Mouse (Mus musculus) left cerebral cortex, postnatal 10 days (tissue): ENCODE measurements around the gene Lyplal1. TPM values are rescaled to one million over a fixed set of nuclear protein-coding genes. Genes with fewer than 3 reads are reported as not detected.
A peak's percentile ranks its signal among the peaks of the same experiment; 100 is the strongest.

Source experiments
- DNase-seq, 2 experiments: peaks; one replicate each; pipeline ENCODE4 v3.0.0; 2021 to 2022; ENCODE audit warnings: low spot score in 2 of 2, mixed read lengths in 1 of 2; ENCODE audit errors: extremely low spot score in 1 of 2
- intact Hi-C: fragments of 180-260 bp; cut with DNase I; formaldehyde crosslinking; loops from one replicate; pipeline ENCODE4 v1.15.1; 2025
- total RNA-seq, 2 experiments: library from RNA; stranded (reverse); gene quantifications; 2 replicates each; pipeline ENCODE4 v1.2.3; 2021

Gene Lyplal1
- total RNA-seq = 10 to 100 TPM; 11.5 to 12.7 TPM

GRCm38 (mm10) chr1:186116701-186117488, at the start of gene Lyplal1:
Gene Lyplal1, minus strand, starts transcription at chr1:186117310.
- intact Hi-C loops = no loop called here
- peak; percentile 95 to 97 for DNase-seq

- DNase-seq = no peak
- intact Hi-C loops = no loop called here
These were observed 46.5 kb upstream of the Lyplal1 start for GRCm38 (mm10) chr1:186163616-186164015.

- DNase-seq = no peak
- intact Hi-C loops = no loop called here
These were observed 46.1 kb upstream of the Lyplal1 start for GRCm38 (mm10) chr1:186163206-186163605.

DNA sequence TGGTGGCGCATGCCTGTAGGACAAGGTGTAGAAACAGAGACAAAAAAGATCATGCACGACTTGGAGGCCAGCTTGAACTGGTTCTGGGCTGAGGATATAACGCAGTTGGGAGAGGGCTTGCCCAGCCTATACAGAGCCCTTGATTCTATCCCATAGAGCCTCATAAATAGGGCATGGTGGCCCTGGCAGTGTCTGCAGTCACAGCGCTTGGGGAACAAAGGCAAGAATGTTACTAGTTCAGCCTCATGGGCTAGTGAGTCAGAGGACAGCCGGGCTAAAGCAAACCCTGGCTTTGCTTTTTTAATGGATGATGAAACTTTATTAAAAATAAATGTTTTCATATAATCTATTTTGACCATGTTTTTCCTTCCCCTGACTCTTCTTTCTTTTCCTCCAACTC, 33.3 kb upstream of the Lyplal1 start:
- intact Hi-C loops = no loop called here
- no peak for DNase-seq

DNA sequence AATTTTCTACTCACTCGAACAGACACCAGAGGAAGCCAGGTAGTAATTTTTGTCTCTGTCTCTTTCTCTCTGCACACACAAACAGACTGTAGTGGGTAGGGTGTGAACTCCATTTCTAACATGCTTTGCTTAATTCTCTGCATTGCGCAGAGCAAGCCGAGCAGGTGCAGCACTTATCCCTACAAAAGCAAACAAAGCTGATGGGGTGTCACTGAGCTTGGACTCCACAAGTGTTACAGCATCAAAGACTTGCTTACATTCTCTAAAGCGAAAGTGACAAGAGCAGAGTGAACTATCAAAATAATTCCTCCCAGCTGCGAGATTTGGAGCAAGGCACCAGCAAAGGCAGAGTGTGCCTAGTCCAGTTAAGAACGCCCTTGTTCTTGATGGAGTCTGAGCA, 28.3 kb upstream of the Lyplal1 start:
- intact Hi-C loops = no loop called here
- peak in 1 of 2 experiments; percentile 5 for DNase-seq

- intact Hi-C loops = no loop called here
- no peak for DNase-seq
These were observed 23.1 kb upstream of the Lyplal1 start for GRCm38 (mm10) chr1:186140191-186140590.

- no peak for DNase-seq
- intact Hi-C loops = no loop called here
These were observed 20.8 kb upstream of the Lyplal1 start for GRCm38 (mm10) chr1:186137873-186138272.

DNA sequence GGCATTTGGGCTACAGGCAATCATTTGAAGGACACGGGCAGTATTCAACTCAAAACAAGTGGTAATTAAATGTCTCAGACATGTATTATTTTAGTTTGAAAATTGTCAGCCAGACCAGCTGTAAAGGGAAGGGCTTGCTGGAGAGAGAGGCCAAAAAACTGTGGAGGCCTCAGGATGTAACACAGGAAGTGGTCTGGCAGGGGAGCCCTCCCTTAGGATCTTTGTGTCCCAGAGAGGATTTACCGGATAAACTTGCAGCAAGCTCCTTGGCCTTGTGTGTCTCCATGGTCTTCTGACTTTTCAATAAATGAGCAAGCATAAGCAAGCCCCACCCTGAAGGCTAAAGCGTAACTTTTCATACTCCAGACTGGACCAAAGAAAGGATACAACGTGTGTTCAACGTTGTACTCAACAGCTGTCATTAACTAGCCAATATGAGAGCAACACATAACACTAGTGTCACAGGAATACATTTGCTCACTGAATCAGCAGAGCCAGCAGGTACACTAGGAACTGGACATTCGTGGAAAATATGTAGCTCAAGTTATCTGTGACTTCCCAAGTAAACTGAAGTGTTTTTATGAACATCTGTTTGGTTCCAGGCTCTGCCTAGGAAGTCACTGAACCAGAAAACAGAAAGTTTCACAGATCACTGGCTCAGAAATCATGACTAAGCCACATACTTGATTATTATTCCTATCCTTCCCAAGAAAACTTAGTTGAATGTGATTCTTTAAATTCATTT, 19.7 kb upstream of the Lyplal1 start:
- no peak for DNase-seq
- intact Hi-C loops = no loop called here

GRCm38 (mm10) chr1:186131465-186131864, 14.4 kb upstream of the Lyplal1 start:
- no peak for DNase-seq
- intact Hi-C loops = no loop called here

- no peak for DNase-seq
- intact Hi-C loops = no loop called here
These were observed 11.8 kb upstream of the Lyplal1 start for GRCm38 (mm10) chr1:186128940-186129339.

- intact Hi-C loops = no loop called here
These were observed 9.3 kb upstream of the Lyplal1 start for GRCm38 (mm10) chr1:186126313-186126862.

DNA sequence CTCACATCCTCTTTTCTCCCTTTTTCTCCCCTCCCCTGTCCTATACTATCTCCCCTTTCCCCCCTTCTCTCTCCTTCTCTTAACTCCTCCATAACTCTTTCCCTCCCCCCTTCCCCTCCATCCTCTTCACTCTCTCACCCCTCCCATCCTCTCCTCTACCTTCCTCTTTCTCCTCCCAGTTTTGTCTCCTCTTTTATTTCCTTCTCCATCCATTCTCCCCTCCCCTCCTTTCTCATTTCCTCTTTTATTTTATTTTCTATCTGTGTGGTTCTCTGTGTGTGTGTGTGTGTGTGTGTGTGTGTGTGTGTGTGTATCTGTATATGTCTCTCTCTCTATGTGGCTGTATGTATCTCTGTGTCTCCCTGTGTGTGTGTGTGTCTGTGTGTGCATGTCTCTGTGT, 6.6 kb upstream of the Lyplal1 start:
- no peak for DNase-seq
- intact Hi-C loops = no loop called here

More at GRCm38 (mm10) chr1:186126313-186126862, 9.3 kb upstream of the Lyplal1 start:
- DNase-seq = no peak

GRCm38 (mm10) chr1:186119856-186120255, 2.7 kb upstream of the Lyplal1 start:
- no peak for DNase-seq
- intact Hi-C loops = no loop called here

DNA sequence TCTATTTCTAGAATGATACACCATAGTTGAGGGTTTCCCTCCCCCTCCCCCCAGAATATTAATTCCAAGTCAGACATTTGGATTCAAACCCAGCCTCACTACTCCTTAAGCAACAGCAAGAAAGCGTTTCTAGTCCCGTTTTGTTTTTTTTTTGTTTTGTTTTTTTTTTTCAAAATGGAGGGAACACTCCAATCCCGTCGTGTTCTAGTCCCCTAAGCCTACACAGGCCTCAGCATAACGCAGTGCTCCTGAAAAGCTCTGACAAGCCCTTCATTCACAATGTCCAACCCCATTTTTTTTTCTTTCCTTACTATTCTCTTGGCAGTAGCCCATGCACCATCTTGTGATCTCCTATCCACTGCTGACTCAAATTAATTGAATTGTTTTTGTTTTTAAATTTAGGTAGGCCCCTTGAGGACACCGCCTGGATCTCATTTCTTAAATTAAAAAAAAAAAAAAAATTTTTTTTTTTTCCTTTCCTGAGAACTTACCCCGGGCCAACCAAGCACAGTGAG, 967 bp downstream of the Lyplal1 start:
- intact Hi-C loops = no loop called here
- DNase-seq = no peak

DNA sequence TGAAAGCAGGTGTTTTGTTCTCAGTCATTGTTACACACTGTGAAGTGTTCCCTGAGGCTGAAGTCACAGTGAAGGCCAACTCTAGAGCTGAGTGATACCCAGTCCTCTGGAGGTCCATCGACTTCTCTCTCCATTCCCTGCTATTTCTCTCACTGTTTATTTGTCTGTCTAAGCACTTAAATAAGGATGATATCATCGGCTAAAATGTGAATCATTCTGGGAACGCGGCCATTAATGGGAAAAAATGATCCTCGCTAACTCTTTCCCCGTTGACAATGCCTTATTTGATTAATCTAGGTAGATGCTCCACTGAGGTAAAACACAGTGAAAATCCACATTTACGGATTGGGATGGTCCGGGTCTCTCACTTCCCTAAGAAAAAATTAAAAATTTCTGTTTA, 14.8 kb downstream of the Lyplal1 start:
- no peak for DNase-seq

DNA sequence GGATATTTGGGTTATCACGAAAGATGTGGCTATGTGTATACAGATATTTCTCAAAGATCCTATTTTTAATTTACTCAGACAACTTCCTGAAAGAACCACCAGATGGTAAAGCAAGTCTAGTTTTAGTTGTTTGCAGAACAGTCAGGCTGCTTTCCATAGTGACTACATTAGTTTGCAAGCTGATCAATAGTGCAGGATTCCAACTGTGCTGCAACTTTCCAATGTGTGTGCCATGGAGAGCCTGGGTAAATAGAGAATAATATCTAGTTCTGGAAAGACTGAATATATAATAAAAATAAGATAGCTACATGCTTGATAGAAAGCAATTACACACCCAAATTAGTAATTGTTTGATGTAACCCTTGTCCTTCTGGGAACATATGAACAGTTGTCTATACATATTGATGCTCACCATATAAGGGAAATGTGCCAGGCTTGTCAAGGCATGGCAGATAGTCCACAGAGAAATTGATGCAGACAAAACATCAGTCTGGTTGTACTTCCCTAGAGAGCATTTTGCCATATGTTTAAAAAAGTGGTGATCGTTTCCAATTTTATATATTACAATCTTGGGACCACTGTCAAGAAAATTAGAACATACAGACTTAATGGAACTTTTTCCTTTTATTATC, 50.7 kb downstream of the Lyplal1 start:
- peak in 1 of 2 experiments; percentile 23 for DNase-seq
- intact Hi-C loops = no loop called here

More for the DNA sequence above, 14.8 kb downstream of the Lyplal1 start:
- intact Hi-C loops = no loop called here

DNA sequence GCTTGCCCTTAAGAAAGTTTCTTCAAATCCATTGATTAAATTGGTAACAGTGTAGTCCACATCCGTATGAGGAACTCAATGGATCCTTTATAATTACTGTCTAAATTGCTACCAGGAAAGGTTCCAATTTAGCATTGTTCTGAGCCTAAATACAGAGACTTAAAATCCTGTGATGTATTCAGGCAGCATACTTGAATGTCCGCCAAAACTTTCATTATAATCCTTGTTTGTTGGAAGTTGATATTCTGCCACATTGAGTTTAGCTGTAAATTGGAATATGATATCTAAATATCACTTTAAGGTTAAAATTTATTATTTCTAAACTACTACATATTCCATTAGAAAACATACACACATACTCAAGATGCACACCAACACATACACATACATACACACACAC, 57.1 kb downstream of the Lyplal1 start:
- intact Hi-C loops = no loop called here
- DNase-seq = no peak

GRCm38 (mm10) chr1:186054227-186054626, 62.9 kb downstream of the Lyplal1 start:
- DNase-seq = no peak
- intact Hi-C loops = no loop called here
